Mouse (Mus musculus): ENCODE data around the gene Mthfd1l. TPM values are rescaled to one million over a fixed set of nuclear protein-coding genes. Genes with fewer than 3 reads are reported as not detected.
"Not testable (repeated sequence)": the region's sequence is repeated elsewhere in the genome, so short reads cannot be mapped to it uniquely, and the experiment has no call there.

Mthfd1l gene
- total RNA-seq, 4 experiments from 2014 or later, result 0.72 to 1.9 (median 1.2) TPM

DNA sequence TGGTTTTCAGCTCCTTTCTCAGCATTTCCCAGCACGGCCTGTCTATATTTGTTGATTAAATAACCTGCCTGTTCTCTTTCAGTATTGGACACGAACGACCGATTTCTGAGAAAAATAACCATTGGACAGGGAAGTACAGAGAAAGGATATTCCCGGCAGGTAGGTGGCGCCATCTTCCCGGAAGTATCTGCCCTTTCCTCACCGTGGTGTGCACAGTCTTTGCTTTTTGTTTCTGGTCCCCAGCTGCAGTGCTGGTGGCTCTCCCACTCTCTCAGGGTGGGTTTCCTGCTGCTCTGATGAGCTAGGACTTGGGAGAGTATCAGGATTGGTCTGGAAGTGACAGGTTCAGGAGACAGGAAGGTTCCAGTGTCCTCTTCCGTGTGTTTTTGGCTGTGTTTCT is 68.8 kb downstream of the Mthfd1l start:
- peak; percentile 51 for DNase-seq (ENCODE audit: low spot score)

DNA sequence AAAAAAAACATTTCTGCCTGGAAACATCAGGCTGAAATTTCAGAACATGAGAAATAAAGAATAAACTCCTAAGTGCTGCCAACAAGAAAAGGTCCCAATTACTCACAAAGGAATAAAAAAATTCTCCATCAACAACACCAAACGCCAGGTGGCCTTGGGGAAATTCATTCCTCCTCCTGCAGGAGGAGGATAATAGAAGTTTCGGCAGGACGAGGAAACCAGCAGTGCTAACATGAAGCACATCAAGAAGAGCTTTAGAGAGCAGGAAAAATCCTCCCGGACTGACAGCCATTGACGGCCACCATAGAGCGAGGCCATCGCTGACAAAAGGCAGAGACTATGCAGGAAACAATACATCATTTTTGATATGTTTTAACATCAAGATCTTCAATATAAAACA is 71.5 kb downstream of the Mthfd1l start:
- no peak for DNase-seq (ENCODE audit: low spot score)

DNA sequence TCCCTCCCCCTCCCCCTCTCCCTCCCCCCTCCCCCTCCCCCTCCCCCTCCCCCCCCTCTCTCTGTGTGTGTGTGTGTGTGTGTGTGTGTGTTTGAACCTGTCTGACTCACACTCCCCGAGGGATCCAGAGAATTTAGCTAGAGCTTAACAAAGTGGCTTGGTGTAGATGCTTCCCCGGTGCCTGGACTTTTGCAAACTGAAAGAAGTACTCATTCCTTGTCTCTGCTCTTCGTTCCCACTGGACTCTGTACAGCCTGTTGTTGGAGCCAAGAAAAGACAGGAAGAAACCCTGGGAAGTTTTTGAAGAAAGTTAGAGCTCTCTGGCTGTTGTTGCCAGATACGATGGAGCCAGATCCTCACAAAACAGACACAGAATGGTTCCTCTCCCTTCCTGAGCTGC is 73.6 kb downstream of the Mthfd1l start:
- DNase-seq (ENCODE audit: low spot score), result peak; percentile 41

DNA sequence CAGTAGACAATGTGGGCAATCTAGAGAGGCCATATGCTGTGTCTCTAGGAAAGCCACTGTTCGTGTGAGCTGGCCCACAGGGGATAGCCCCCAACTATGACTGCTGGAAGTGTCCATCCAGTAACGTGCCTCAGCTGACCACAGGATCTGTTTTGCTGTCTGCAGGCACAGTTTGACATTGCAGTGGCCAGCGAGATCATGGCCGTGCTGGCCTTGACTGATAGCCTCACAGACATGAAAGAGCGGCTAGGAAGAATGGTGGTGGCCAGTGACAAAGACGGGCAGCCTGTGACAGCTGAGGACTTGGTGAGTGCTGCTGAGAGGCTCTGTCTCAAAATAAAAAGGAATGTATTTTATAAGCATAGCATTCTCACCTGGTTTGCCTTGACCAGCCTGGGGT is 74.7 kb downstream of the Mthfd1l start:
- DNase-seq (ENCODE audit: low spot score), result no peak

DNA sequence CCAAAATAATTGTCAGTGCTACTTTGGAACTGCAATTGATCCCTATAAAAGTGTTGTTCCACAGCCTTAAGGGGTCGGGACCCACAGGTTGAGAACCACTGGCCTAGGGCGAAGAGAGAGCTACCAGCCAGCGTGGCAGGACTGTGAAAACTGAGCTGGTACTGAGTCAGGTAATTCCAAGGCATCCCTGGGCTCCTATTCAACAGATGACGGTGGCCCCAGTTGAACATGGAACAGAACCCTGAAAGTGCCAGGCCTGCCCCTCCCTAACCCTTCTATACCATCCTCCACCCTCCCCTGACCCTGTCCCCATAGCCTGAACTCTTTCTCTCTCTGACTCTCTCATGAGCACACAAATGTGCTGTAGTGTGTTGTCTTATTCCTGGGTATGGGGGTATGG is 77.3 kb downstream of the Mthfd1l start:
- DNase-seq (ENCODE audit: low spot score), result no peak

DNA sequence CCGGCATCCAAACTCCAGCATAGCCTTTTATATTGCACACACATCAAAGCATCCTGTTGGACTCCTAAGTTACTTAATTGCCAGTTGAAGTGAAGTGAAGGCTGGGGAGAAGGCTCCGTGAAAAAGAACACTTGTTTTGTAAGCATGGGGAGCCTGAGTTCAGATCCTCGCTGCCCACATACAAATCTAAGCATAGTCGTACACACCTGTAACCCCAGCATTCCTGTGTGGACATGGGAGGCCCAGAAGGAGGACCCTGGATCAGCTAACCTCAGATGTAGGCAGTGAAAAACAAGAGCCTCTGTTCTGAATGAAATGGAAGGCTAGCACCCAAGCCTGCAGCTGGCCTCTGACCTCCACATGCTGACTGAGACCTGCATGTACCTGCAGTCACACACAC is 79.8 kb downstream of the Mthfd1l start:
- DNase-seq (ENCODE audit: low spot score), result no peak

DNA sequence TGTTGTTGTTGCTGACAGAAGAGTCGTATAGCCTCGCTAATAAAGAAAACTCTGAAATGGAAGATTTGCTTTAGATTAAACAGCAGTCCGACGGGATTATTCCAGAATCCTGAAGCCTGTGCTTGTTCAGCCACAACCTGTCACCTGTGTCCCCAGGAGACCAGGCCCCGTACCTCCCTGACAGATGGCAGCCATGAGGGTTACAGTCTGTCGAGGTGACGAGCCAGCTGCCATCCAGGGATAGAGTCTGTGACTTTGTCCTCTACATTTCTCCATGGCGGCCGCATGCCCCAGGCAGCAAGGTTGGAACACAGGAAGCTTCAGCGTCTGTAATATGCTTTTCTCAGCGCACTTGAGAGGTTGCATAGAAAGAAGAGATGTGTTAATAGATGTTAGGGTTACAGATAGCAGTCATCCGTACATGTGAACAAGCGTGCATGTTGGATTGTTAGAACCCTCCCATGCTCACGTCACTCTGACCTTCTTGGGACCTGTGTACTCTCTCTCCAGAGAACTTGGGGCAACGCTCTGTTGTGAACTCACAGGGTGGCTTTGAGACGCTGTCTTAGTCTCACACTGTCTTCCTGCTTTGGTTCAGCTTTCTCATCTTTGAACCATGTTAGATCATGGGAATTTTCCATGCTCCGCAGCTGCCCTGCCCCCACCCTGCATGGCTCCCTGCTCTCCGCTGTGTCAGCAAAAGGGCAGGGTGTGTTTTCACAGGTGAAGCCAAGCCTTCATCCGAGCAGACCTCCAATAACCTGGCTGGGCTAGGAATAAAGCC is 80.6 kb downstream of the Mthfd1l start:
- DNase-seq (ENCODE audit: low spot score), result no peak

DNA sequence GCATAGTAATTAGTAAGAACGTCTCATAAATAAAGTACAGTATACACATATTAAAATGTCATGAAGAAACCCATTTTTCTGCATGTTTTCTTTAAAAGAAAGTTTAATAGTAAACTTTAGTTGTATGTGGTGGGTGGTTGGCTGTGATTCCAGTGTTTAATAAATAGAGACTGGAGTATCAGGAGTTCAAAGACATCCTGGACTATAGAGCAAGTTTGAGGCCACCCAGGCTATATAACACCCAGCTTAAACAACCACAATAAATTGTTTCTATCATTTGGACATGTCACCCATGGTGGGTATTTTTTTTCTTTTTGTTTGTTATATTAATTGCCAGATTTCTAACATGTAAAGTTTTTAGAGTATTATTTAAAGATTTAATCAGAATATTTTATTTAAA is 81.7 kb downstream of the Mthfd1l start:
- DNase-seq (ENCODE audit: low spot score), result no peak

DNA sequence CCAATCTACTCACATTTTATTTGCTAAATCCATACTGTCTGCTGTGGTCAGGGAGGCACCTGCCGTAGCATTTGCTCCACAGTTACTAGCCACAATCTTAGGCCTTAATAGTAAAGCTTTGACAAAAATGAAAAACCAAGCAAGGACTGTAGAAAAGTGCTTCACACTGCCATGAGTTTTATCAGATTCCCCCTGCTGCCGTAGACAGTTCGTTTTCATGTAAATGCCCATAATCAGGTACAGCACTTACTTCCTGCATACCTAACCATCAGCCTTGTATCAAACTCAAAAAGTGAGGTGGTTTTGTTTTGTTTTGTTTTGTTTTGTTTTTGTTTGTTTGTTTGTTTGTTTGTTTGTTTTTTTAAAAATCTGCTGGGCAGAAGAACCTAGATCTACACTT is 84.5 kb downstream of the Mthfd1l start:
- no peak for DNase-seq (ENCODE audit: low spot score)

DNA sequence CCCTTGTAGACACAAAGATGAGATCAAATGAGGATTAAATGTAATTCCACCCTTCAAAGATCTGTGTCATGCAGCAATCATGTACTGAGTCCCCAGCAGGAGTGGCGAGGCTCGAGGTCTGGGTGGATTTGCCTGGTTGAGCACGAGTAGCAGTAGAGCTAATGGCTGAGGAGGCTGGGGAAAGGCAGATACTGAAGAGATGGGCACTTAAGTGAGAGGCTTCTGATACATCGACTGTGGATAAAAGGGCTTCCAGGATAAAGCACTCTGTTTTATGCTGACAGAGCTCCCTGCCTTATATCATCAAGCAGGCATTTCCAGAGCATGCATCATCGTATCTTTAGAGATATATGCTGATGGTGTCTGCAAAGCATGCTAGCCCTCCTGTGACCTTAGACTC is 84.9 kb downstream of the Mthfd1l start:
- DNase-seq (ENCODE audit: low spot score), result no peak

DNA sequence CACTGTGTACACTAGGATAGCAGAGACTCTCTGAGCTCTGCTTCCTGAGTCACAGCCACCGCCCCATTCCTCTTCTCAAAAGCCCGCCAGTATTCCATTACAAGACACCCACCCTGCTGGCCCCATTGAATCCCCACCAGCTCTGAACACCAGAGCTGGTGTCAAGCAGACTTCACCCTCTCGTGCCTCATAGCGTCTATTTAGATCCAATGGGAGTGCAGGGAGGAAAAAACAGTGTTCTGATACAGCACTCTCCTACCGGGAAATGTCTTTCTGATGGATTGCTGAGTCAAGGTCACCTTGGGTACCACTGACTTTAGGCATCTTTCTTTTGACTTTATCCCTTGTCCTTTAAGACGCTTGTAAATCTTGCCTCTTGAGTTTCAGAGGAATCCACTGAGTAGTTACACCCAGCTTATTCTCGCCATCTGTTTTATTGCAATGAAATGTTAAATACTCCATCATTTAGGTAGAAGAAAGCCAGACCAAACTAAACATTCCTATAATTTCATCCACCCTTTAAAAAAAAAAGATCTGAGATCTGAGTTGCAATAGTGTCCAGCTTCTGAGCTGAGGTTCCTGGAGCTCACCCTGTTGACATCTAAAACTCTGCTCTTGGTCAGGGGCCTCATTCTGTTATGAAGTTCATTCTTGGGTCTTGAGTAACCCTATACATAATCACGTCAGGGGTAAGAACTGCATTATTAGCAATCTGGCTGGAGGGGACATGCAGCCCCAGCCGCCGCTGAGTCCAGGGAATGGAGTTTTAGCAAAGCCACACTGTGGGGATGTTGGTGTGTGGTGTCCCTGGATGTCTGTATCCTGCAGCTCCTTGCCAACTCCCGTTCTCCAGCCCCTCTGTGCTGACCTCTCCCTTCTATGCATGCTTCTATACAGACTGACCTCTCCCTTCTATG is 88.4 kb downstream of the Mthfd1l start:
- DNase-seq (ENCODE audit: low spot score), result no peak

DNA sequence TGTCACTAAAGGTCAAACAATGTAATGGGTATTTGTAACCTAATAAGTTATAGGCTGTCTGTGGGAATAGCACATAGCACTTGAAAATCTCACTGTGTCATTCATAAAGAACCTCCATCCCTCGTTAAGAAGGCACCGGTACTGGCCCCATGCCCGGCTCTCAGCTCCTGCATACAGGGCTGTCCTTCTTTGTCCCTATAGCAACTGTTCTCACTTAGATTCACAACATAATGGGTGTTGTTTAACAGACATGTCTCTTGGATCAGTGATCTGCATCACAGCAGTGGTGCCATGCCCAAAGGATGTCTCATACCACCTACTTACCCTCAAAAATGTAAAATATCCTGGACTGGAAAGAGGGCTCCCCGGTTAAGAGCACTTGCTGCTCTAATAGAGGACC is 90.6 kb downstream of the Mthfd1l start:
- DNase-seq (ENCODE audit: low spot score), result no peak

DNA sequence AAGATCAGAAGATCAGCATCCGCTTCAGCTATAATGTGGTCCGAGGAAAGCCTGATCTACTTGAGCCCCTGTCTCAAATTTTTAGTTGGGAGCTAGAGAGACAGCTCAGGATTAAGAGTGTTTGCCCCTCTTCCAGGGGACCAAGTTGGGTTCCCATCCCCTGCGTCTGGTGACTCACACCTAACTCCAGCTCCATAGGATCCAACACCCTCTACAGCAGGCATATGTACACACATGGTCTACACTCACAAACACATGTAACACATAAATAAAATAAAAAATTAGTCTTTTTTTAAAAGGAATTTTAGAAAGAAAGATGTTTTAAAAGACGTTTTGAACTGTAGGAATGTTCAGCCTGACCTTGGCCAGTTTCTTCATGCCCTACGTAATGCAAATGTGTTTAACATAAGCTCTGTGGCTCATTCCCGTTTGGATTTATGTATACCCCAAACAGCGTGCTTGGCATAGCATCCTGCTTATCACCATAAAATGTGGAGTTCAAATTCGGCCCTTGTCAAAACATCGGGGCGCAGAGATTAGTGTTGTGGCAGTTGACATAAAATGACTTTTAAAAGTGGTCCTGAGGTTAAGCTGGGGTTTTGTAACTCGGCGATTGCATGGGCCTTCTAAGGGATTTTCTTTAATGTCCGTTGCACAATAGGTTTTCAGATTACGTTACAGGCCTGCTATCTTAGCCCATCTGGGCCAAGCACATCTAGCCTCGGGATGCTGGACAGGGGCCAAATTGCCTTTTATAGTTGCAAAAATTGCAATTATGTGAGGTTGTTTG is 92.6 kb downstream of the Mthfd1l start:
- no peak for DNase-seq (ENCODE audit: low spot score)

DNA sequence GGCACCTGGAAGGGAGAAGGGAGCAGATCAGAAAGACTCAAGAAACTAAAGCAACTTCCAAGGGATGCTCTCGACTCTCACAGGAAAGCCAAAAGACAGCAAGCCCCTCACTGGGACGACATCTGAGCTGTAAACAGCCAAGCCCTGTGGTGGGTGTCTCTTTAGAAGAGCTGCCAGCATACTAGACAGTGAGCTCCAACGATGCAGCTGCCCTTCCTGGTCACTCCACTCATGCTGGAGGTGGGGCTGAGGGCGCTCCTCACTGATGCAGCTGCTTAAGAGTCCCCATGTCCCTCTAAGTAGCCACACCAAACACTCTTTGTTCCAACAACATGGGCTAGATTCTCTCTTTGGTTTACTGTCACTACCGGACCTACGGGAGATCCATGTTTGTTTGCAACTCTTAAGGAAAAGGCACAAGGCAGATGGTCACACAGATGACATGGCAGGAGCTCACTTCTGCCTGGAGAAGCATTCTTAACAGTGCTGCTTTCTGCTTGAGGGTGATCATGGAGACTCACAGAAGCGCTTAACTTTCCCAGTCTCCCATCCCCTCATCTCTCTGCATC is 96.4 kb downstream of the Mthfd1l start:
- no peak for DNase-seq (ENCODE audit: low spot score)

DNA sequence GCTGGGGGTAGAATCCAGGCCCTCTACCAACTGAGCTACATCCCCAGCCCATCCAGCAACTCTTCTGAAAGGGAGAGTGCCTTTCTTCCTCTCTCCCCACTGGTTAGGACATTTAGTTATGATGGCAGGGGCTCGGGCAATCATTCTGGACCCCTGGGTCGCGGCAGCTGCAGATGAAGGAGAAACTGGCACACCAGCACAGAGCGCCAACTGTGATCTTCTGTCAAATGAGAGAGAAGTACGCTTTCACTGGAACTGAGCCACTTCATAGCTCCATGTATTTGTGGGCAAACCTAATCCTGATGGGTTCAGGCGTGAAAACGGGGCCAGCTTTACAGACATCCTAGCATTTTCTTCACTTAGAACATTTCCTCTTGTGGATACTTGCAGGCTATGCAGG is 97.1 kb downstream of the Mthfd1l start:
- DNase-seq (ENCODE audit: low spot score), result no peak

DNA sequence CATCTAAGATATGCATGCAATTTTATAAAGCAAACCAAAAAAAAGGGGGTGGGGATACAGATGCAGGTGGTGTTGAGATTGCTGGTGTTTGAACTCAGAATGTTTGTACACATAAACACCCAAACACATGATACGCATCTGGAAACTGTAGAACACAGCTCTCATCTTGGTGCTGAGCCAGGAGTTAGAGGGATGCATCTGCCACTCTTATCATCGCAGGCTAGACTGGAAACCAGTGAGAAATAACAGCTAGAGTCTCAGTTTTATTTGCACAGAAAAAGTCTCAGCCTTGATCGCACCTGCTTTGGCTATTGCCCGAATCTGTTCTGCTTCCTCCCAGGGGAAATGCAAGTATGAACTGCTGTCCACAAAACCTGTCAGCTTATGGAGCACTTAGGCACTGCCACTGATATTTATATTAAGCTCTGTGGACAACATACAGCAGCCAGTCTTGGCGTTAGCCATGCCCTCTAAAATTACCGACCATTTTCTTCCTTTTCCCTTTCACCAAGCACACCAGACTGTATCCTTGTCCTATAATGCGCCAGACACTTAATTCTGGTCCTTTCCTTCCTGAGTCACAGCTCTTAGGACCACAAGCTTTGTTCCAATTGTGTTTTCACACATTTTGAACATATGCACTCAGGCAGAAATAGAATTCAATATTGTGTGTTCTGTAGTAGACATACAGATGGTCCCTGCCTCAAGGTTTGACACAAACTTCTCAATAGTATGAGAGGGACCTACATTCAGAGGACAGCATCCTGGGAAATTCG is 98.3 kb downstream of the Mthfd1l start:
- no peak for DNase-seq (ENCODE audit: low spot score)

DNA sequence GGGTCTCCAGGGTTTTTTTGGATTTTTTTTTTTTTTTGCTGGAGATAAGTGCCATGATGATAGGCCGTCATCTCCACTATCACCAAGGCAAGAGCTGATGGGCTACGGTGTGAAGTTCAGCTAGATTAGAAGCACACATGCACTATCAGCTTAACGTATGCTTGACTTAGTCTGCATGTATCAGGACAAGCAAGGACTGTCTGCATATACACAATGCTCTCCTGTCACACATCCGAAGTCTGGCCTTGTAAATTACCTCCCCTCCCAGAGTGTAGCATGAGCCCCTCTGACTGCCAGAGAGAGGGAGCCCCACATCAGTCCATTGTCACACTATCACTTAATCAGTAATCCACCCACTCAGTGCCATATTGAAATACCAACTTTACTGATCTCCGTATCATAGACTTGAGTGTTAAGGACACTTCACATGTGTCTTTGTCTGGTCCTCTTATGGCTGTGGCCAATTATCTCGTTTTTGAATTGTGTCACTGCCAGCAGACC is 99.0 kb downstream of the Mthfd1l start:
- DNase-seq (ENCODE audit: low spot score), result no peak

DNA sequence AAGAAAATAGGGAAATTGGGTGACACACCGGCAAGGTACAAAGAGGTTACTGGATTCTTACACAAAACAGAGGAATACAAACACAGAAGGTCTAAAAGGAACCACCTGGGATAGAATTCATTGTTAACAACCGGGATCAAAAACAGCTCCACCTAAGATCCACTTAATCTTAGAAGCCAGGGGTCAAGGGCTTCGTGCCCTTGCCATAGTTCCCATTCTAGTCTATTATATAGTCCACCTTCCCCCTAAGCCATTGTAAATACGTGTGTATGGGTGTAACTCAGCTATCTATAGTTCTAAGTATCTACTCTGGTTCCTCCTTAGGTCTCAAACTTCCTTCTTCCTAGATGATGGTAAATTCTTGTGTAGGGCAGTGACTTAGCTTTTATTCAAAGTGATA is 99.6 kb downstream of the Mthfd1l start:
- DNase-seq (ENCODE audit: low spot score), result not testable (repeated sequence)

DNA sequence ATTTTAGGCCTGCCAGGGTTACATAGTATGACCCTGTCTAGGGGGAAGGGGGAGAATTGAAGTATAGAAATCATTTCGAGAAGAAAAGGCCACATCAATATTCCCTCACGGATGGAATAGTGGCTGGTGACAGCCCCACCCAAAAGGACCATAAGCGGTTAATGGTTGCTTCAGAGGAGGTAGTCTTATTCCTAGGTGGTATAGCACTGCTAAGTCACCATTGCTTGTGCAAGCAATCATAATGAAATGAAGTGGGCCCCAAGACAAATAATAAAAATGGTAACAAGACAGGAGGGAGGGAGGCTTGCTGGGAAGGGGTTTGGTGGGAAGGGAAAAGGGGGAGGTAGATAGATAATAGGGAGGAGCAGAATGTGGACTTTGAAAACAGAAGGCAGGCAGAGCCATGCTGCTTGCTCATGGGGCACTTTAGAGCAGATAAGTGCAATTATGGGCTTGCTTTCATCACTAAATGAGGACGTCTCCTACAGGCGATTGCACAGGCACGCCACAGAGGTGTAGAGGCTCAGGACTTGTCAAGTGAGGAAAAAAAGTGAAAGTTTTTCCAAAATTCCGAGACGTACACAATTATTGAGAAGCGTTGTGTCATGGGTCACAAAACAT is 105.4 kb downstream of the Mthfd1l start:
- no peak for DNase-seq (ENCODE audit: low spot score)

DNA sequence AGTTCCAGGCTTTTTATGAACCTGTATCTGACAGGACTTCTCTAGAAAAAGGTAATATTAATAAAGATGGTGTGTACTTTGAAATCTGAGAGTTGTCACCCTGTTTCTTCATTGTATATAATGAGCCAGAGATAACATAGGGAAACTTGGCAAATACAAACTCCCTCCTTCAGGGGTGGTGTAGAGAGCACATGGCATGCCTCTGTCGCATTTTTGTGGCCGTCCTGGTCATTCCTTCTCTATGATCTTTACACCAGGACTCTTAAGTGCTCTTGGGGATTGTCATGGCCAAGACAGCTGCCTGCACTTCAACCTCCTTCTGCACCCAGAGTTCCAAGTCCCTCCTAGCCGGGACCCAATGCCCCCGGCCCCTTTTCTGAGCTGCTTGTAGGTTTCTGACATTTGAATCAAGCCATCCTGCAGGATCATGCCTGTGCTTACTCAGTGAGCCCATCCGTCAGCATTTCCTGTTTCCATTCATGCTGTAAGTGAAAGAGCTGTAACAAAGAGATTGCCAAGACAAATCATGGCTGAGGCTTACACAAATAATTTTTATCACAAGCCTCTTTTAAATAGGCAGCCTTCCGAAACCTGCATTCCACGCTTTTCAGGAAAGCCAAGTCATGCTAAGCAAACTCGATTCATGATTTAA is 106.2 kb downstream of the Mthfd1l start:
- DNase-seq (ENCODE audit: low spot score), result peak; percentile 66

Measured in heart, adult 8-10 months (tissue).